ENCODE assay signal across 8 mouse cellular contexts in genomic region chr10:117940441-117941265, GRCm38 (mm10).
DNase-seq lines count a peak whose midpoint lies in the region; TF ChIP-seq lines count a peak whose summit lies in the region.

No protein-coding gene starts in this region.

- intact Hi-C loops in left cerebral cortex, adult 2 months (cut with DNase I), result no loop called here

- H3K4me3 ChIP-seq in left cerebral cortex, adult 2 months, result no peak overlapping the region

- peak overlapping the region; percentile 16; the same call in 1 of the 2 replicates for H3K27ac ChIP-seq in left cerebral cortex, adult 2 months

- DNase-seq in left cerebral cortex, adult 2 months (ENCODE audit: extremely low spot score in 1 of 2, low spot score in 2 of 2), result no peak
- DNase-seq in left cerebral cortex, adult 8-10 months (ENCODE audit: low spot score in 2 of 2), result no peak
- DNase-seq in fibroblast of lung, adult 2 months (ENCODE audit: low read depth), result peak; percentile 12
- DNase-seq in kidney, adult 18-20 months, result peak; percentile 36
- DNase-seq in lung, postnatal 36 days, result peak; percentile 71
- no peak for DNase-seq in layer of hippocampus, adult 8-10 months (ENCODE audit: low spot score in 2 of 2)
- DNase-seq in natural killer cell, adult 2 months (ENCODE audit: low spot score in 2 of 2), result no peak
- DNase-seq in ovary, adult 18-20 months (ENCODE audit: low spot score), result no peak

- no peak for TF ChIP-seq CTCF in left cerebral cortex, adult 2 months (IDR thresholded peaks at IDR 0.05)

Comparison
In these comparisons a context has a peak if more than half of its experiments do, and no peak if none do; other contexts are left out.
1. DNase-seq: peak in fibroblast of lung, adult 2 months (single experiment), kidney, adult 18-20 months (single experiment) and lung, postnatal 36 days (single experiment); none in left cerebral cortex, adult 2 months (0 of 2), left cerebral cortex, adult 8-10 months (0 of 2), layer of hippocampus, adult 8-10 months (0 of 2), natural killer cell, adult 2 months (0 of 2) and ovary, adult 18-20 months (single experiment).